Mouse (Mus musculus): ENCODE results near the gene Golt1a.

DNA sequence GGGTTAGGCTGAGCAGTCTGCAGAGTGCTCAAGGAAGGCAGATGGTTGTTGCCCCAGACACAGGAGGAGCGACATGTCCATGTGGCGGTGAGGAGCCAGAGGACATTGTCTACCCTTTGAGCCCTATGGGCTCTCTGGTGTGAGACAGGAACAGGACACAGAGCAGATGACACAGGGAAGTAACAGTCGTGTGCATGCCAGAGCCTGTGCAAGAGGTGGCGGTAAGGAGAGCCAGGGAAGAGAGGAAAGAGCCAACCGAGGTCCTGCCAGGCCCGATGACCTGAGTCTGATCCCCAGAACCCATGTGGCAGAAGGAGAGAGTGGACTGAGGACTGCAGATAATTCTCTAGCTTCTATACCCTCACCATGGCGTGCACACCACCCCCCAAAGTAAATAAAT lies 46.5 kb upstream of the Golt1a start:
- TF ChIP-seq MAX (IDR thresholded peaks at IDR 0.05; ENCODE audit: low read length) (no peak), HCFC1 (IDR thresholded peaks at IDR 0.05; ENCODE audit: low read depth, low read length) (no peak), EP300 (IDR thresholded peaks at IDR 0.05; ENCODE audit: low read depth in 1 of 2, low read length in 2 of 2) (no peak)

Measured in MEL (cell line).